Mouse (Mus musculus) olfactory bulb, adult 2 months (tissue): ENCODE data around the gene Nabp2.

ENCODE experiments used
- CTCF ChIP-seq: fragments of 200-500 bp; IDR thresholded peaks from 2 replicates; pipeline ENCODE4 v1.5.1; 2012; ENCODE audit warnings: low read depth, mild to moderate bottlenecking, low read length, moderate library complexity; ENCODE audit not compliant: insufficient read depth
- POLR2A ChIP-seq: fragments of 200-500 bp; IDR thresholded peaks from 2 replicates; pipeline ENCODE4 v1.6.1; 2012; ENCODE audit warnings: mild to moderate bottlenecking, low read depth, low read length, moderate library complexity; ENCODE audit not compliant: insufficient read depth

GRCm38 (mm10) chr10:128441324-128442119, 30.2 kb upstream of the Nabp2 start:
- TF ChIP-seq CTCF = no peak
- TF ChIP-seq POLR2A = no peak
